Mouse (Mus musculus): ENCODE data around the gene Tsen15.

DNA sequence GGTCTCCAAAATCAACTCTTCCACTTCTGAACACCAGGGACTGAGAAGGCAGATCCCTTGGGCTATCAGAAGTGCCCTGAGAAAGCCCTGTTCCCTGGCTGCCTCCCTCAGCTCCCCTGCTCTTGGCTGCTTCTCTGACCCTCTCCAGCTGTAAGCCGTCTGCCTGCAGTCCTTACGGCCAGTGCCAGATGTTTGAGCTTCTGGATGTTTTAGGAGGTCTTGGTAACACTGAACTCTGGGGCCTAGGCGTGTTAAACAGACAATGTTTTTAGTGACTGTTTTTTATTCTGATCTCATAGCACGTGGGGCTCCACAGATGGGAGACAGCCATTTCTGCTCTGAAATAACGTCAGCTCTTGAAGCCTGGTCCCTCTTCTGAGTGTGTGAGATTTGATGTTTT is 31.1 kb upstream of the Tsen15 start:
- no peak for TF ChIP-seq CTCF (IDR thresholded peaks at IDR 0.05; ENCODE audit: low read depth)
- TF ChIP-seq EP300 (IDR thresholded peaks at IDR 0.05; ENCODE audit: low read depth), result no peak

Measured in heart, postnatal 0 days (tissue).